Mouse (Mus musculus) spleen, adult 2 months (tissue): ENCODE measurements at regions not wholly inside any gene's neighbourhood (a gene's known extent, or its start where the extent isn't known, plus 50 kb on each side); places are given as distances from the start of the nearest gene placed in this dataset.

ENCODE experiments used
- CTCF ChIP-seq: fragments of 200-500 bp; IDR thresholded peaks from 2 replicates; pipeline ENCODE4 v1.5.1; 2011; ENCODE audit warnings: mild to moderate bottlenecking, inconsistent platforms; ENCODE audit not compliant: insufficient read depth, insufficient read length, insufficient replicate concordance; ENCODE audit errors: extremely low read depth
- POLR2A ChIP-seq: fragments of 200-500 bp; IDR thresholded peaks from 2 replicates; pipeline ENCODE4 v1.6.1; 2011; ENCODE audit warnings: low read depth, low read length, inconsistent platforms

DNA sequence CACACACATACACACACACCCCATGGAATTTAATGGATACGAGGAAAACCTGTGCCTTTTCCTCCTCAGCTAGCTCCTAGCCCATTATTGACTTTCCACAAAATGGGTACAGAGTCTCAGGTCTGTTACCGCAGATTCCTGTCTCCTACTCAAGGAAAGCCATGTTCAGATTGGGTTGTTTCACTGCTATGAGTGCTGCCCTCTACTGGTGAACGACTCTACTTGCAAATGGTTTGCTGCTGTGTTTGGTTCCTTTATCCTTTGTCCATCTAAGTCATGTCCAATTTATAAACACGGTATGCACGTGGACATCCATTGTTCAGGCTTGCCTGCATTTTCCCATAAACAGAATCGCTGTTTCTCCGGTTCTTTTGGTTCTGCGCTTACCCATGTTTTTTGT, 144.4 kb upstream of the Acsl4 start:
- no peak; the same call in 1 of the 2 replicates for TF ChIP-seq CTCF
- TF ChIP-seq POLR2A = no peak
